Mouse (Mus musculus): Measurements from ENCODE around the gene Afap1l2.

GRCm38 (mm10) chr19:56955568-56956513 is 52.2 kb downstream of the Afap1l2 start:
- TF ChIP-seq CTCF (IDR thresholded peaks at IDR 0.05; ENCODE audit: borderline replicate concordance, control insufficient read depth, extremely low read depth, insufficient read depth, low read length, poor library complexity) (no peak), POLR2A (IDR thresholded peaks at IDR 0.05; ENCODE audit: control insufficient read depth, extremely low read depth, insufficient read depth, low read length, poor library complexity) (no peak)

All from thymus, adult 2 months (tissue).